Mouse (Mus musculus) cerebellum, adult 9-11 months (tissue): Measurements from ENCODE around the gene Ncaph.
"Not testable (repeated sequence)": the region's sequence is repeated elsewhere in the genome, so short reads cannot be mapped to it uniquely, and the experiment has no call there.

Experiments used
- DNase-seq: peaks from one replicate; pipeline ENCODE4 v3.0.0; 2022

The Ncaph gene

DNA sequence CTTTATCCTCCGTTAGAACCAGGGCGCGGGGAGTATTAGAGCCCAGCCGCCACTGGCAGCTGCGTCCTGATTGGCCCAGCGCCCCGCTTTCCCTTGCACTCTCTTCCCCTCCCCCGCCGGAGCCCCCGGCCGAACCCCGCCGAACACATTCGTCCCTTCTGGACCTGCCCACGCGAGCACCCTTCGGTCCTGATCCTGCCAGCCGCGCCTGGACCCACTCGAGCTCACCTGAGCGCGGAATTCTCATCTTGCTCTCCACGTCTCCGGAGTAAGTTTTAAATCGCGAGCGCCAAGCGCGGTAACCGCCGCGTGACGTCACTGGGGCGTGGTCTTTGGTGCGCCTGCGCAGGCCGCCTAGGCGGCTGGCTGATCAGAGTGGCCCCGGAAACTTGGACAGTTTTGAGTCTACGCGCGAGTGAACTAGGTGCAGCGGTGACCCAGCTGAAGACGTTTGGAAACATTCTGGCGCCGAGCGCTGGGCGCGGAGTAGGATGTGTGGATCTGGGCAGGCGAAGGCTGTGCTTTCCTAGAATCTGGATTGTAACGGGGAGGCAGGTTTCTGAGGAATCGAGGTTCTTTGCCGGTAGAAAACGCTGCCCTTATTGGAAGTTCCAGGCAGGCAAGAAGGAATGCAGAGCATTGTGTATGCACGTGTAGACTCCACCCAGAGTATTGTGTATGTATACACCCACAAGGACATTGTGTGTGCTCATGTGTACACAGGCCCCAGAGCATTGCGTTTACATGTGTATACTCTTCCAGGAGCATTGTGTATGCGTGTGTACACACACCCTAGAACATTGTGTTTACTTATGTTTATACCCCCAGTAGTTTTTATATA is at the start of gene Ncaph:
Gene Ncaph (minus strand): TSS at position 334 of the 841 bp plus-strand sequence.
- DNase-seq = peak; percentile 86

DNA sequence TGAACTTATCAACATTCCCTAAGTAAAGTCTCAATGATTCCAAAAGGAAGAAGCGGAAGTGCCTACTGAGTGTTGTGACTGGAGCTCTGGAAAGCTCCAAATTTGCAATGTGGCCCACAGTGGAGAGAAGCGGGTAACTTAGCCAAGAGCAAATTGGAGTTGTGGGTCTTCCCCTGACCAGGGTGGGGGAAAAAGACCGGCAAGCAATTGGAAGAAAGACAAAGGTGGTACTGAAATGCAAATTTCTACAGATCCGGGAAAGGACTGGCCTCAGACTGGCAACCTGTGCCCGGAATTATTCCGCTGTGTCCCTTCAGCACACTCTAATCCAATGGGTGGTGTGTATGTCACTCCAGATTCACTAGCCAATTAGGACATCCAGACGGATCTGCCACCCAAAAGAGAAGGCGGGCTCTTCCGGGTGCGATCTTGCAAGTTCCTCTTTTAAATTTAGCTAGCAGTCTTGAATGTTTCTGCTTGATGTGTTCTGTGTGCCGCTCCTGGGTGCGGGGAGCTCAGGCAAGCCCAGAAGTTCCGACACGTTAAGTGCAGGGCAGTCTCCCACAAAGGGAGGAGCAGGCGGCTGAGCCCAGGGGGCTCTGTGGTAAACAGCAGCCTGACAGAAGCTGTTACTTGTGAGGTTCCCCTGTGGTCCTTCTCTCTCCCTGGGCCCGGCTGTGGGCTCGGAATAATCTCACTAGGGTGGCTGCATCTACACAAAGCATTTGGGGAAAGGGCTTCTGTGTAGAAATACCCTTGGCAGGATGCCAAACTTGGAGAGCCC is 49.0 kb upstream of the Ncaph start:
- peak; percentile 89 for DNase-seq

DNA sequence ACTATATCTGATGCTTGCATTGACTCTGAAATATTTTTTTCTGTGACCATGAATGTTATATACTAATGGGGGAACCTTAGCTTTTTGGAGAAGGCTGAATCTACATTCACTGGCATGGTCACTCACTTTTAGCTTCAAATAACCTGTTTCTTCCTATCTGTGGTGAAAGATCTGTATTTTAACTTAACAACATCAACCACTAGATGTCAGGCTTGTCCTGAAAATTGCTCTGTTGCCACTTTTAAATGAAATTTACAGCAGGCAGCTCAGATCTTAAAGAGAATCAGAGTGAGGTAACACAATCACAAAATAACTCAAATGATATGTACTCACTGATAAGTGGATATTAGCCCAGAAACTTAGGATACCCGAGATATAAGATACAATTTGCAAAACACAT is 32.5 kb upstream of the Ncaph start:
- not testable (repeated sequence) for DNase-seq

DNA sequence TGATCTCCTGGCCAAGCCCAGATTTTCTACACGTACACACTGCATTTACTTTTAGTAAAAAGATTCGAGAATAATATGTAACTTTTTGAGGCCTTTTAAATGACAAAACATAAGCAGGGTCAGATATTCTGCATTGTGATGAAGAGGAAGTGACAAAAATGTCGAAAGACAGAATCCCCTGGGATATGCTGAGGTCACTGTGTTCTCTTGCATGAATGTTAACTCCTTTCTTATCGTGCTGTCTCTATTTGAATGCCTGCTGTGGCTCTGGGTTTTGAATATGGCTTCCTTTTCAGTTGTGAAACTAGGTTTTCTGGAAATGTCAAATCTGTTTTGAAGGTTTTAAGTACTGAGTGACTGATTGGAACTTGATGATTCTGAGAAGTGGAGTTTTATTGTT is 31.9 kb upstream of the Ncaph start:
- no peak for DNase-seq

DNA sequence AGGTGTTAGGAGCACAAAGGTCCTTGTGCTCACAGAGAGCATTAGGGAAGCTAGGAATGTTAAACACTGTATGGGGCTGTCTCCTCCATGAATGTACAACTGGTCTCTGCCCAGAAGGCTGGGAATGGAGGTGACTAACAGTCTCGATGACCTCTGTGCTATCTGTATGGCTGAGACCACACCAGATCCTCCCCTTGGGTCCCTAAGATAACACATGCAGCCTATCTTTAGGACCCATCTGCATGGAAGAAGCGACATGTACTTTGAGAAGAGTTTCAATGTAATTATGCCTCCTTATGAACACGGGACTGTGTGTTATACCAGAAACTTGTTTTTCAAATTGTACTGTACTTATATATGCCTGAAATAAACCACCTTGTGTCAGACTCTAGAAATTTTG is 11.9 kb upstream of the Ncaph start:
- no peak for DNase-seq

DNA sequence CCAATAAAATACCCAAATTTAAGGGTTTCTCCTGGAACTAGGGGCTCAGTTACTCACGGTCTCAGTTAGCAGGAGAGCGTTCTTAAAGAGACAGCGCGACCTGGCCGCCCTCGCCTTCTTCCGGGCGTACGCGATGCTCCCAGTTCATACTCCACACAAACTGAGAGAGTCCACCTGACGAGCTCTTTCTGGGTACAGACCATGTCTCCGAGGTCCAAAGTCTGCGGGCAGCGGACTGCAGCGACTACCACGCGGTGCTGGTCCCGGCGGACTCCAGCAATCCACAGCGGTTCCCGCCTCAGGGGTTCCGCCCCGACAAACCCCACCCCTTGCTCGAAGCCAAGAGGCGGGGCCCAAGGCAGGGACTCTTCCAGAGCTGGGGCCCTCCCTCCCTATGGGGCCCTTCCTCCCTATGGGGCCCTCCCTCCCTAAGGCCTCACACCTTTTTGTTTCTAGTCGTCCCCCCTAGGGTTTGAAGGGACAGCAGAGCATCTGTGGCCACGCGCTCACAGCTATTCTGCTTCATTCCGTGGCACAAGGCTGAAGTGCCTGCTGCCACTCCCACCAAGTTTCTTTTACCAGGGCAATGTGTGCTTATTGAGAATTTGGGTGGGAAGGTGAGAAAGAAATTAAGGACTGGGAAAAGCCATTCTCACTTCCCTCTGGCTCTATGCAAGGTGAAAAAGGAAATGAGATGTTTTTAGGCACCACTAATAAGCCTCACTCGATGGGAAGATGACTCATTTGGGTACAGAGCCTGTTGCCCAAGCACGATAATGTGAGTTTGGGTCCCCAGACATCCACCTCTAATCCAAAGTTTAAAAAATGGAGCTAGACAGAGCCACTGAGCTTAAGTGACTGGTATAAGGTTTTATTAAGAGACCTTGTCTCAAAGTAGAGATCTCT is 9.7 kb upstream of the Ncaph start, which contains the start of gene Itpripl1:
Gene Itpripl1 (minus strand): TSS at position 285 of the 906 bp plus-strand sequence.
- DNase-seq = peak; percentile 26

DNA sequence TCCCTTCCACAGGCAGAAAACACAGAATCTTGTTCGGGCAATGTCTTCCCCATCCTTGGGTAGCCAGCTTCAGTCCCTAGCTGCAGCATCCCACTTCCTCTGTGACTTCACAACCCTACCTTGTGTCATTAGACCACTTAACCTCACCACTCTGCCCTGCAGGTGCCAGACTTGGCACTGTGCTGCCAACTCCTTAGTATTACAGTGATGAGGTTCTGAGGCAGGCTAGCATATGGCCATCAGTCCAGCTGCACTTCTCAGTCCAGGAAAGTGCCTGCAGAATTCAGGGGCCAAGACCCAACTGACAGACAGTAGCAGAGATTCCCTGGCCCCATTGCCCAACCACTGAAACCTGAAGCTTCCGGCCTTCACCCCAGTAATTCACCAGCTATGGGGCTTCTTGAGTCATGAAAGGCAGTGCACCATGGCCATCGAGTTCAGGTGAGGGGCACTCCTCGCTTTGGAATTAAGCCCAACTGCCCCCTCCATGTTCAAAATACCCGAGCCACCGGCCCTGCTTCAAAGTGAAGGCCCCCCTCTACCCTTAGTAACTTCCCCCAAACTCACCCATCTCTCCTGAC is 8.9 kb upstream of the Ncaph start:
- no peak for DNase-seq

DNA sequence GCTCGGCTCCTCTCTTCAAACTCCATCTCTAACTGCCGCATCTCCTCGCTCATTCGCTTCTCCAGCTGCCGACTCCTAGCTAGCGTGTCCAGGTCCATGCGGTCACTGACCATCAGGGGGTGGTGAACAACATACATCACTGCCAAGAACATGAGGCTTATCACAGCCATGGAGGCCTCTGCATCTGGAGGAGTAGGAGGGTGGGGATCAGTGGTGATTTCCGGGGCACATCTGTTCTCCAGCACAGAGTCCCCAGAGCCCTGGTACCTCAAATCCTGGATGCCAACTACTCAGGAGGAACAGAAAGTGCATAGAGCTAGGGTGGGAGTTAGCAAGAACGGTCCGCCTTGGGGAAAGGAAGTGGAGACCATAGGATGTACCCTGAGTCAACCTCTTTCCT is 8.3 kb upstream of the Ncaph start:
- no peak for DNase-seq

DNA sequence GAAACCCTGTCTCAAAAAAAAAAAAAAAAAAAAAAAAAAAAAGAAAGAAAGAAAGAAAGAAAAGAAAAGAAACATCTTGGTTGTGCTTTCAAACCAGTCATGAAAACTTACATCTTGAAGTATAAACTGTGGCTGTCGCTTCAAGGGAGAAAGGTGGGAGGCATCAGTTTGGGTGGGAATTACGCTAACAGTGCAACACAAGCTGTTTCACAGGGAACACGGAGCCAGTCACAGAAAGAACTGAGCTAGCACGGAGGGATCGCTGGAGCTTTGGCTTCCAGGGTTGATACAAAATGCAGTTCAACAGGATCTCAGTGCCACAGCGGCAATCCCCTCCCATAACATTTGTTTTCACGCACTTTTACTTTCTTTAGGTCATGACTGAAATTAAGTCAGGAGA is 6.3 kb upstream of the Ncaph start:
- no peak for DNase-seq

DNA sequence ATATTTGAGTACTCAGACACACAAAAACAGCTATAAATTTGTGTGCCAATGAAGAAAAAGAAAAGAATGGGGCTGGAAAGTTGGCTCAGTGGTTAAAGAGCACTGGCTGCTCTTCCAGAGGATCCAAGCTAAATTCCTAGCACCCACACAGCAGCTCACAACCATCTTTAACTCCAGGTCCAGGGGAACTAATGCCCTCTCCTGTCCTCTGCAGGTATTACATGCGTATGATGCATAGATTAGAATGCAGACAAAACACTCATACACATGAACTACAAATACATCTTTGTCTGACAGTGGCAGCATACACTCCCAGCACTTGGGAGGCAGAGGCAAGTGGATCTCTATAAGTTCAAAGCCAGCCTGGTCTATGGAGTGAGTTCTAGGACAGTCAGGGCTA is 5.9 kb upstream of the Ncaph start:
- no peak for DNase-seq

DNA sequence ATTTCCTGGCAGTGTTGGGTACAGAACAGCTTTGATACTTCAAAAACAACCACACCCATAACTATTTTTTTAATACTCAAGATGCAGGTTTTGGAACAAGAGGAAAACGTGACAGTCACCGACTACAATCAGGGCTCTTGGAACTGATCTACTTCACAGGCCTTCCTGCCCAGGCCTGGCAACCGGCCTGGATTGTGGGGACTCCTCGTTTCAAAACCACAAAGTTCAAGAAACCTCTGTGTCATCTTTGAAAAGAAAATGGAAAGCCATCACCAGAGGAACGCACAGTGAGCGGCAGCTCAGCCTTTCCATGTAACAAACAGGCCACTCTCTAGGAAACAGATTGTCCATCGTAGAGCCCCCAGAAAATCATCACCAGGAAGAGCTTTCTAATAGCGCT is 5.3 kb upstream of the Ncaph start:
- no peak for DNase-seq

DNA sequence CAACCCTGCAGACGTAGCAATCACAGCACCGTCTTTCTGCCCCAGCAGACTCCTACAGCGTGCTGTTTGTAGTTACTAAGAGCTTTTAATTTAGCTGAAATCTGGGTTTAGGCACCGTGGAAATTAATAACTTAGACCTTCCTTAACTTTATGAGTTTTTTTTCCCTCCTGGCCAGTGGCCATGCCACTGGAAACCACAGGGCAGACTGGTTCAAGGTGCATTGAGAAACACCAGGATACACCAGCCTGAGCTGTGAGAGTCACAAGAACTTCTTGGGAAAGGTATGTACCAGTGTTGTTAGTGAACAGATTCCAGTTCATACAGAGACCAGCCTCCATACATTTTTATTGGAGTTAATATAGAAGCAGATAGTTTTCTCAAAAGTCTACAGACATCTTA is 4.7 kb upstream of the Ncaph start:
- DNase-seq = no peak

DNA sequence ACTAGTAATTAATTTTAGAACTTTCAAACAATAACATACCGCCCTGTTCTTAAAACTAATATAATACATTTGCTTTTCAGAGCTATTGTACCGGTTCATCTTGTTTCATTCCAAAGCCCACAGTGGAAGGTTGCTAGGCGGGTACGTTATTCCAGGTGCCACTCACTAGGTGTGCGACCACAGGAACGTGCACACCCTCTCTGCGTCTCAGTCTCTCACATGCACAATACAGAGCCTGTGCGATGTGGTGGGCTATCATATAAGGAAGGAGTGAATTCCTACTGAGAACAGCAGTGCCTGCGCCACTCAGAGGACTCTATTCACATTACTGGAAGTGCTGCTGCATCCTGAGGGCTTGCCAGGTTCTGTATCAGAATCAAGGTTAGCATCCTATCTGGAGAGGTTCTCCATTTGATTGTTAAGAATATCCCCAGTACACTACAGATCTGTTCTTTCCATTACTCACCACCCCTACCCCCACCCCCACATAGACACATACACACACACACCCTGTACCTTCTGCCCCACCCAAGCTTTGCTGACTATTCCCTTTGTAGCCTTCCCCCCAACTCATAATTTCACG is 4.2 kb upstream of the Ncaph start:
- DNase-seq = no peak

DNA sequence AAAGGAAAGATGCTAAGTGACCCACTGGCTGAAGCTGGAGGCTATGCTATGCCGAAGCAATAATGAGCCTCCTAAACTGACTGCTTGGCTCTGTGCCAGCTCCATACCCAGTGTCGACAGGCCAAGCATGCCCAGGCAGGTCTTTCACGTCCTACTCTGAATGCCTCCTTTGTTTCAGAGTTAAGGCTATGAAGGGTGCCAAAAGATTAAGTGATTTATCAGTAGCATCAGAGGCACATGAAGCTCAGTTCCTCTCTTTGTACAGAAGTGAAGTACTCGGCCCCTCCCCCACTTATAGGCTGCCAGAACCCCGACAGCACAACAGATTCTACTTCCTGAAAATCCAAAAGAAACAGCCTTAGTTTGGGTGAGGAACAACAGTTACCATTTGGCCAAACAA is 3.2 kb upstream of the Ncaph start:
- DNase-seq = no peak

DNA sequence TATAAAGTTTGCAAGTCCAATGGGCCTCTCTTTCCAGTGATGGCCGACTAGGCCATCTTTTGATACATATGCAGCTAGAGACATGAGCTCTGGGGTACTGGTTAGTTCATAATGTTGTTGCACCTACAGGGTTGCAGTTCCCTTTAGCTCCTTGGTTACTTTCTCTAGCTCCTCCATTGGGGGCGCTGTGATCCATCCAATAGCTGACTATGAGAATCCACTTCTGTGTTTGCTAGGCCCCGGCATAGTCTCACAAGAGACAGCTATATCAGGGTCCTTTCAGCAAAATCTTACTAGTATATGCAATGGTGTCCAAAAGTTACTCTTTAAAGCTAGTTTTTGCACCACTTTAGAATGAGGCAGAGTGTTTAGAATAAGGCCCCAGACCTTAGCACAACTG is 1.5 kb upstream of the Ncaph start:
- not testable (repeated sequence) for DNase-seq

DNA sequence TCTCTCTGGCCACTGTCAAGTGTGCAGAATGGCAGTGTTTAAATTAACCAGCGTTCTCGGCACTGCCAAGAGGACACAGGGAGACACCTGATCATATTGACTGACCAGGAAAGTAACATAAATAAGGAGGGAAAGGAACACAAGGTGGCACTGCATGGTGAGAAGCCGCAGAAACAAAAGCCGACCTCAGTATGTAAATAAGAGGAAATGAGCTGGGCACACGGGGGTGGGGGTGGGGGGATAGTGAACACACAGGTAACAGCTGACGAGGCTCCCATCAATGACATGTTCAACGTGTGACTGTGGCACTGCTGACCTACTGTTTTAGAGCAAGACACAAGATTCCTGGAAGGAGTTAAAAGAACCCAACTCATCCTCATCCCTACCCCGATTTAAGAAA is 2.4 kb downstream of the Ncaph start:
- DNase-seq = no peak

DNA sequence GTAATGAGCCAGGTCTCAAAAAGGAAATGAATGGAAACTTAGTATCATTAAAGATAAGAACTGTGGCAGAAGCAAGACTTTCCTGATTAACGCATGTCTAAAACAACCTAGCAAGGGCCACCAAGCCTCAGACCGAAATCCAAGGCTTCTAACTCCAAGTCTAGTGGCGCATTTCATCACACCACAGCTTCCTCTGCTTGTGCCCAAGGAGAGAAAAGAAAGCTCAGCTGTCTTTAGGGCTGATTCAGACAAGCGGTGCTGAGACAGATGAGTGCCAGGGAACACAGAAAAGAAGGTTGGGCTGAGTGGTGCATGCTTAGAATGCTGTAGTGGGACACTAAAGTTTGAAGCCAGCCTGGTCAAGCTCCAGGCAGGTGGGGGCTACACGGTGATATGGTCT is 4.8 kb downstream of the Ncaph start:
- DNase-seq = no peak

DNA sequence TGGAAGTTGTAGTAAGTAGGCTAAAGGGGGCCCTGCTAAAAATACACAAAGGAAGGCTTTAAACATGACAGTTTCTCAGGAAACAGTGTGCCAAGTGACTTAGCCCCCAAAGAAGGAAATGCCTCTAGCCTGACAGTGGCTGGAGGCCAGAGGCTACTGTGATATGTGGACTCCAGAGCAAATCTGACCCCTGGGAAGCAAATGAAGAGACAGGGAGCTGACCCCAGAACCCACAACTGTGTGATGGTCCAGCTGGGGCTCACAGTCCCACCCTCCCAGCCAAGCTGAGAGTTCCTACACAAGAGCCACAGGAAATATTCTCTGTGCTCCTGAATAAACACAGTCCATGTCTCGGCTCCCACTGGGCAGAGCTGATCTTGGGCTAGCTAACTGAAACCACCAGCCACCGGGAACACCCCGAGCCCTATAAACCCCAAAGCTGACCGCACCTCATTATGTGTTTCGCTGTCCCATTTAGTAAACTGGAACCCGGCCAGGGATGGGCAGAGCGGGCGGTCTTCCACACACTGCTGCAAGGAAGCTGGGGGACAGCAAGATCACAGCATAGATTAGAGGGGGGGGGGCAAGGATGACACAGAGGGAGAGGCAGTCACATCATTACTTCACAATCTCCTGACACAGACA is 12.0 kb downstream of the Ncaph start:
- no peak for DNase-seq

DNA sequence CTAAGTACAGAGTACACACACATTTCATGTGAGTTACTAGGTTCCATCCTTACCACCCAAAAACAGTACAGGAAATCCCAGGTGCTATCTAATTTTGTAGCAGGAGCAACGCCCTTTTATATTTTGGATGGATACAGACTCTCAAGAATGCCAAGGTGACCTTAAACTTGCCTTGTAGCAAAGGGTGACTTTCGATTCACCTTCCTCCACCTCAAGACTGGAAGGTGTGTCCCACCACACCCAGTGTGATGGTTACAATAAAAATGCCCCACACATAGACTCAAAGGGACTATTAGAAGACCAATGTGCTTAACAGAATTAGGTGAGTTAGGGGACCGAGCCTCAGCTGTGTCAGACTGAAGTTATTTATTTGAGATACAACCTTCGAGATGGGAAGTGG is 24.8 kb downstream of the Ncaph start:
- DNase-seq = no peak

DNA sequence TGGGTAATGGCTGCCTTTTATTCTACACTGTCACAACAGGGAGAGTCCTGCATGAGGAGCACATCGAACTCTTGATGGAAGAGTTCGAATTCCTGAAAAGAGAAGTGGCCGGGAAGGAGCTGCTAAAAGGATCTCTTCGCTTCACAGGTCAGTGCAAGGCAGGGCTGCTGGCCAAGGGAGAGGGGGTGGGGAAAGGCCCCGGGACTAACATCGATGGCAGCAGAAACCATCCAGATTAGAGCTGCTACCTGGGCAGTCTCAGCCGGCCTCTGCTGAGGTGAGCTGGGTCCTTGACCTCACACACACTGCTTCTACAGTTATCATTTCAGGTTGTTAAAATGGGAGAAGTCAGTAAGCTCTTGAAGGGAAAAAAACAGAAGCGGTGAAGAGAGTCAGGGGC is 41.8 kb downstream of the Ncaph start:
- no peak for DNase-seq

DNA sequence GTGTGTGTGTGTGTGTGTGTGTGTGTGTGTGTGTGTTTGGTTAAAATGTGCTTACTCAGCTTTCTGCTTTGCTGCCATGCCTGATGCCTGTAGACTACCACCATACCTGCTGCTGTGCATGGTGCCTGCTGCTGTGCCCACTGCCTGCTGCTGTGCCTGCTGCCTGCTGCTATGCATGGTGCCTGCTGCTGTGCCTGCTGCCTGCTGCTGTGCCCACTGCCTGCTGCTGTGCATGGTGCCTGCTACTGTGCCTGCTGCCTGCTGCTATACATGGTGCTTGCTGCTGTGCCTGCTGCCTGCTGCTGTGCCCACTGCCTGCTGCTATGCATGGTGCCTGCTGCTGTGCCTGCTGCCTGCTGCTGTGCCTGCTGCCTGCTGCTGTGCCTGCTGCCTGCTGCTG is 43.6 kb downstream of the Ncaph start:
- not testable (repeated sequence) for DNase-seq

DNA sequence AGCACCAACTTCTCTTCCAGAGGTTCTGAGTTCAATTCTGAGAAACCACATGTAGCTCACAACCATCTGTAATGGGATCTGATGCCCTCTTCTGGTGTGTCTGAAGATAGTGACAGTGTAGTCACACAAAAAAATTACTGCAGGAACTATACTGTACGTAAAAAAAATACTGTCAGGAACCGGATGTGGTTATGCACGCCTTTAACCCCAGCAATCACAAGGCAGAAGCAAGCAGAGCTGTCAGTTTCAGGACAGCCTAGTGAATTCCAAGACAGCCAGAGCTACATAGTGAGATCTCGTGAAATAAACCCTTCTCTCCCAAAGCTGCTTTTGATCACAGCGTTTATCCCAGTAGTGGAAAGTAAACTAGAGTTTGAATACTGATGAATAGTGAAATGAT is 47.5 kb downstream of the Ncaph start:
- no peak for DNase-seq
